Mouse (Mus musculus) left cerebral cortex, postnatal 14 days (tissue): ENCODE measurements at regions not wholly inside any gene's neighbourhood (a gene's known extent, or its start where the extent isn't known, plus 50 kb on each side); places are given as distances from the start of the nearest gene placed in this dataset.

Source experiments
- DNase-seq, 2 experiments: peaks; one replicate each; pipeline ENCODE4 v3.0.0; 2021 to 2022; ENCODE audit warnings: low spot score in 2 of 2, mixed read lengths in 1 of 2
- intact Hi-C: fragments of 180-260 bp; cut with DNase I; formaldehyde crosslinking; loops from one replicate; pipeline ENCODE4 v1.15.1; 2025

GRCm38 (mm10) chr16:64216671-64217070 is 352.7 kb upstream of the Epha3 start:
- DNase-seq, result no peak
- intact Hi-C loops, result no loop called here

DNA sequence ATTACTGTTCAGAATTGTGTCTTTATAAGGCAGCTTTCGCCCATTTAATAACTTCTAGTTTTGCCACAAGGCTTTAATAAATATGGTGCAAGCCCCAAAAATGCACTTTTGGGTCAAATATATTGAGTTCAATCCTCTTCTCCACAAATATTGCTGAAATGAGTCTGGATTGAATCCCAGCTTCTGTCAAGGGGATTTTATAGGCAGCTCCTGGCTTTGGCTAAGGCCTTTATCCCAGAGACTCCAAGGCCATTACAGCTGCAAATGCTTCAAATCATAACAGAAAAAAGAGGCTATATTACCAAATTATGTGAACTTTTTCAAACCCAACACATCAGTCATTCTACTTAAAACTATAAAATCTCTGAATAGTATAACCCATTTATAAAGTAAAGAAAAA is 347.9 kb upstream of the Epha3 start:
- intact Hi-C loops, result no loop called here

DNA sequence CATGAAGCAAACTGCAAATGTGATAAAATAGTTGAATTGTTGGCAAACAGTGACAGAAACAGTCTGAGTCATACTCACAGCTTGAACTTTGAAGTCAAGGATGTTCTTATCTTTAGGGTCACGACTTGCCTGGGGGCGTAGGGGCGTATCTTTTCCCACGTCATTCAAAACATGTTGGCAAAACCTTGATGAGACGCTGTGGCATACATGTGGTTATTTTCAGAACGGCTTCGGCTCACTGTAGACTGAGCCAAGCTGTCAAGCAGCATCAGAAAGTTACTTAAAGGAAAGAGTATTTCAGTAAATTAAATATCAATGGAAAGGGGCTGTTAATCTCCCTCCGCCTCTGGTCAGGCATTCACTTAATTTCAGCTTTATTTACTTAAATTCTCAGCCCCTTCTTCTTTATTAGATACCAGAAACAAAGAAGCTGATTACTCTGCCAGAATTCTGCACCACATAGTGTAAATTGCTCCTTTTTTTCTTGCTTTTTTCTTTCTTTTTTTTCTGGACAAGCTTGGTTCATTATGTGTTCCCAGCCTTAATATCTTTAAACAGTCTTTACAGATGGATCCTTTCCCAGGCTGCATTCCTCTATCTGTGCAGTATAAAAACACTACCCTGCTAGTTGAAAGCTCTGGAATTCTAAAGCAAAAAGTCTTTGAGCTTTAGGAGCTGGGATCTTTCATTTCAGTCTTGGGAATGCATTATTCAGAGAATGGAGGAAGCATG is 302.9 kb upstream of the Epha3 start:
- peak; percentile 3 to 7 for DNase-seq
- intact Hi-C loops, result no loop called here

More for the DNA sequence above, 347.9 kb upstream of the Epha3 start:
- DNase-seq, result no peak

- DNase-seq, result no peak
- intact Hi-C loops, result no loop called here
These were observed 302.1 kb upstream of the Epha3 start for GRCm38 (mm10) chr16:64166036-64166435.

GRCm38 (mm10) chr16:64145687-64146535 is 281.9 kb upstream of the Epha3 start:
- no peak for DNase-seq
- intact Hi-C loops, result no loop called here
